Mouse (Mus musculus) embryonic facial prominence, embryonic 10.5 days (tissue): Measurements from ENCODE around the gene Olfr190. TPM values are rescaled to one million over a fixed set of nuclear protein-coding genes. Genes with fewer than 3 reads are reported as not detected.

Source experiments
- DNase-seq: peaks from one replicate; pipeline ENCODE4 v3.0.0-alpha.2; 2017; ENCODE audit warnings: low spot score
- H3K27ac ChIP-seq: fragments of 300-500 bp; sonication (generic); replicated peaks from 2 replicates; pipeline ENCODE4 v1.5.1; 2016; ENCODE audit warnings: mild to moderate bottlenecking
- H3K27me3 ChIP-seq: fragments of 300-500 bp; sonication (generic); replicated peaks from 2 replicates; pipeline ENCODE4 v1.6.1; 2016; ENCODE audit warnings: low read depth, mild to moderate bottlenecking; ENCODE audit not compliant: poor library complexity, severe bottlenecking
- H3K36me3 ChIP-seq: fragments of 300-500 bp; sonication (generic); replicated peaks from 2 replicates; pipeline ENCODE4 v1.6.1; 2016; ENCODE audit warnings: mild to moderate bottlenecking, moderate library complexity
- H3K4me1 ChIP-seq: fragments of 300-500 bp; sonication (generic); 2 replicates; pipeline ENCODE4 v1.6.1; 2016
- H3K4me3 ChIP-seq: fragments of 300-500 bp; sonication (generic); 2 replicates; pipeline ENCODE4 v1.5.1; 2016; ENCODE audit warnings: mild to moderate bottlenecking, moderate library complexity
- H3K9me3 ChIP-seq: fragments of 300-500 bp; sonication (generic); 2 replicates; pipeline ENCODE4 v1.6.1; 2016; ENCODE audit warnings: mild to moderate bottlenecking
- WGBS: fragments of 180-500 bp; shearing (Covaris S2); methylation state at CpG from one replicate; pipeline ENCODE4 v1.1.7; 2016; 5-methylcytosine and 5-hydroxymethylcytosine counted together
- polyA plus RNA-seq: library from polyadenylated mRNA; unstranded; fragments of >200 nt; fragmentation: Nextera tagmentation; extraction: Ambion mirVana; gene quantifications from 2 replicates; pipeline ENCODE4 v1.2.1, GENCODE M21; 2016

The Olfr190 gene
- polyA plus RNA-seq, 1 experiment from 2014 or later = not detected

GRCm38 (mm10) chr16:59039710-59040109 is 38.1 kb downstream of the Olfr190 start, which contains the start of gene Olfr187:
TSS of gene Olfr187 (minus strand) at chr16:59039767.
- Histone ChIP-seq H3K4me1 (no peaks in the 10 kb centered on the region), H3K27me3 (no peaks in the 10 kb centered on the region), H3K9me3 (no peaks in the 10 kb centered on the region), H3K4me3 (no peak within 1 kb of the TSS), H3K27ac (no peak within 1 kb of the TSS), H3K36me3 (no peaks in the 10 kb centered on the region)
- WGBS = 89% methylated on average over 7 of the region's 7 CpGs
- no peak for DNase-seq

GRCm38 (mm10) chr16:59030191-59030590 is 47.6 kb downstream of the Olfr190 start, which contains the start of gene Olfr186:
TSS of gene Olfr186 (minus strand) at chr16:59030291.
- Histone ChIP-seq H3K9me3 (no peaks in the 10 kb centered on the region), H3K4me1 (no peaks in the 10 kb centered on the region), H3K36me3 (no peaks in the 10 kb centered on the region), H3K27me3 (no peaks in the 10 kb centered on the region), H3K27ac (no peak within 1 kb of the TSS), H3K4me3 (no peak within 1 kb of the TSS)
- no peak for DNase-seq
- 91% methylated on average over 4 of the region's 4 CpGs for WGBS

Other genes with a start within 250 kb of the Olfr190 start
- gene Olfr177, start 203.2 kb downstream of the Olfr190 start, polyA plus RNA-seq = not detected in 2 replicates
- gene Olfr178, start 185.9 kb downstream of the Olfr190 start, polyA plus RNA-seq = not detected in 2 replicates
- not detected in 2 replicates for gene Olfr181, start 149.2 kb downstream of the Olfr190 start, polyA plus RNA-seq
- not detected in 2 replicates for gene Olfr180, start 148.6 kb downstream of the Olfr190 start, polyA plus RNA-seq
- not detected in 2 replicates for gene Olfr183, start 82.6 kb downstream of the Olfr190 start, polyA plus RNA-seq
- gene Olfr186, start 47.7 kb downstream of the Olfr190 start, polyA plus RNA-seq = not detected in 2 replicates
- not detected in 2 replicates for gene Olfr187, start 38.2 kb downstream of the Olfr190 start, polyA plus RNA-seq
- gene Olfr191, start 11.8 kb upstream of the Olfr190 start, polyA plus RNA-seq = not detected in 2 replicates
- not detected in 2 replicates for gene Olfr193, start 33.9 kb upstream of the Olfr190 start, polyA plus RNA-seq
- not detected in 2 replicates for gene Olfr194, start 43.1 kb upstream of the Olfr190 start, polyA plus RNA-seq
- not detected in 2 replicates for gene Olfr195, start 69.0 kb upstream of the Olfr190 start, polyA plus RNA-seq
- gene Olfr196, start 92.4 kb upstream of the Olfr190 start, polyA plus RNA-seq = not detected in 2 replicates
- not detected in 2 replicates for gene Olfr198, start 125.5 kb upstream of the Olfr190 start, polyA plus RNA-seq
- not detected in 2 replicates for gene Olfr199, start 141.8 kb upstream of the Olfr190 start, polyA plus RNA-seq
- gene Olfr201, start 194.6 kb upstream of the Olfr190 start, polyA plus RNA-seq = not detected in 2 replicates
- gene Olfr202, start 208.8 kb upstream of the Olfr190 start, polyA plus RNA-seq = not detected in 2 replicates
- gene Olfr203, start 220.9 kb upstream of the Olfr190 start, polyA plus RNA-seq = not detected in 2 replicates
- not detected in 2 replicates for gene Olfr204, start 240.2 kb upstream of the Olfr190 start, polyA plus RNA-seq